Mouse (Mus musculus): Measurements from ENCODE around the gene Tm6sf2.

Gene Tm6sf2

DNA sequence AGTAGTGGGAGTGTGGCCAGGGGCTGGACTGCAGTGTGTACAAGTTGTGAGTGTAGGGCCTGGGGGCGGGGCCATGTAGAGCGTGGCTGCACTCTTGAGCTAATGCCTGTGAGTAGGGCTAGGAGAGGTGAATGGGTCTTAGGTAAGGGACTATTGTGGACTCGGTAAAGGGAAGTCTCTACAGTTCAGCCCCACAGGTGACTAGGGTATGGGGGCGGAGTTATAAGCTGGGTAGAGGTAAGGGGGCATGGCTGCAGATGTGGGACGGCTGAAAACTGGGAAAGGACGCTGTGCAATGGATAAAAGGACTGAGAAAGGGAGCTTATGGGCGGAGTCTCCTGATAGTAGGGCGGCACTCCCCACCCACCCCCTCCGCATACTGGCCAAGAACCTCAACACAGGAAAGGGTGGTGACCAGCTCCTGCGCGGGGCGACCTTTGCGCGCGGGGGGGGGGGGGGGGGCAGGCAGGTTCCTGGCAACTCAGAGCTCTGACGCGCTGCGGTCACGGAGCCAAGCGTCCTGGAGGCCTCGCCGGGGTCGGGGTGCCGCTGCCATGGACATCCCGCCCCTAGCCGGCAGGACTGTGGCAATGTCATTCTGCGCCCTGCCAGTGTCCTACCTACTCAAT, at the start of gene Tm6sf2:
TSS of gene Tm6sf2 (plus strand) at position 484 of the 629 bp plus-strand sequence.
- DNase-seq (ENCODE audit: low read depth, low spot score): peak; percentile 66

DNA sequence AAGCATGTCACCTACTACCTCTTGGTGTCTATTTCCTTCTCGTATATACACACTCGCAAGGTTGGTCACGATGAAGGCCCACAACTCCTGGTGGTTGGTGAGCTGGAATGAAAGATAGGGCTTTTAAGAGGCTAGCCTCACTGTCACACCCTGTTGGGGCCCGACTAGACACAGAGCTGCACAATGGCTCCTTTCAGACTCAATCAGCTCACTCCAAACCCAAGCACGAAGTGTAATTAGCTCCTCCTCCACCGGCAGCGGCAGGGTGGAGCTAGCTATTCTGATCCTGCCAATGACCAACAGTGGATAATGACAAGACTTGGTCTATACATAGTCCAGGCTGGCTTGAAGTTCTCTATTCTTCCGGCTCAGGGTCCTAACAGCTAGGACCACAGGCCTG, 49.1 kb upstream of the Tm6sf2 start:
- peak; percentile 35 for DNase-seq (ENCODE audit: low read depth, low spot score)

DNA sequence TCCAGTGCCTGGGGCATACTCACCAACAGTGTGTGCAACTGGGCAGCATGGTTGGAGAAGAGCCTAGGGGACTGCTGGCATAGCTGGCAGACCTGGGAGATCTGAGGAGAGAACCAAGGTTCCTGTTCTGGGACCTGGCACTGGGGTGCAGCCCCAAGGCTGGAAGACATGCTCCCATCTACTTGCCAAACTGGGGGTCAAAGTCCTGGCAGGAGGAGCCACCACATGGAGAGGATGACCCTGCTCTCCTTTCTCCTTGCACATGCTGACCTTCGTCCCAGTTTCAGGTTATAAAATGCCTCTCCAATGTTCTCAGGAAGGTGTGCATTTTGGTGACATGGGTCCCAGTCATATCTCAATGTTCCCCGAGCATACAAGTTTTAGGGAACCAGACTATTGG, 46.6 kb upstream of the Tm6sf2 start:
- no peak for DNase-seq (ENCODE audit: low read depth, low spot score)

- DNase-seq (ENCODE audit: low read depth, low spot score): no peak
These were observed 42.5 kb upstream of the Tm6sf2 start for GRCm38 (mm10) chr8:70030255-70030654.

DNA sequence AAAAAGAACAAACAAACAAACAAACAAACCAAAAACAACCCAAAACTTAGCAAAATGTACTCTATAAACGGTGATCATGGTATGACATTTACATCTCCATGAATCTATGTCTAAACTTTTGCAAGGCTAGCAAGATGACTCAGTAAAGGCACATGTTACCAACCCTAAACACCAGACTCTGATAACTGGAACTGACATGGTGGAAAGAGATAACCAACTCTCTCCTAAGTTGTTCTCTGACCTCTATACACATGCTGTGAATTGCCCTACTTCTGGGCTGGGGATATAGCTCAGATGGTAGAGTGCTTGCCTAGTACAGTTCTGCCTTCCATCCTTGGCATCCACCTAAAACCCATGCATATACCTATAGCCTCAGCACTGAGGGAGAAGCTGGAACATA, 34.7 kb upstream of the Tm6sf2 start:
- no peak for DNase-seq (ENCODE audit: low read depth, low spot score)

DNA sequence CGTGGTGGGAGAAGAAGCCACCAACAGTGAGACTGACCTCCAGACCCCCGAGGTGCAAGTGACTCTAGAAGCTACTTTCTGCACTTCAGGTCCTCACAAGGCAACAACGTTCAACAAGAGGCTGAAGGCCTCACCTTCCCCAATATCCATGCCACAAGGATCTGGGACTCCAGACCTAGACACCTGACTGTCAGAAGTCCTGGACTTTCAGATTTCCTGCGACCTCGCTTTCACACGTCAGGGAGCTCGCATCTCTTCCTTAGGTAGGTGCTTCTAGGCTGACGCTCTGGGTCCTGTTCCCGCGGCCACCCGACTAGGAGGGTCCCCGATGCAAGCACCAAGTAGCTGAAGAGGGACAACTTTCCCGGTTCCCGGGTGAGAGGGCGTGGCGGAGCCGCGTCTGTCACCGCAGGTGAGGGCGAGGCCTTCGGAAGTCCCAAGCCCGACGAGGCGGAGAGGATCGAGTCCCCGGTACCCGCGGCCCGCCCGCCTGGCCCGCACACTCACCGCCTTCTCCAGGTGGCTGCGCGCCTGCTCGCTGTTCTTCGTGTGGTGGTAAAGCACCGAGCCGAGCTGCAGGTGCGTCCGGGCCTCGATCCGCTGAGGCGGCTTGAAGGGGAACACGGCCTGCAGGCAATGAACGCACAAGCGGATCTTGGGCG, 30.7 kb upstream of the Tm6sf2 start:
- DNase-seq (ENCODE audit: low read depth, low spot score): peak; percentile 29

DNA sequence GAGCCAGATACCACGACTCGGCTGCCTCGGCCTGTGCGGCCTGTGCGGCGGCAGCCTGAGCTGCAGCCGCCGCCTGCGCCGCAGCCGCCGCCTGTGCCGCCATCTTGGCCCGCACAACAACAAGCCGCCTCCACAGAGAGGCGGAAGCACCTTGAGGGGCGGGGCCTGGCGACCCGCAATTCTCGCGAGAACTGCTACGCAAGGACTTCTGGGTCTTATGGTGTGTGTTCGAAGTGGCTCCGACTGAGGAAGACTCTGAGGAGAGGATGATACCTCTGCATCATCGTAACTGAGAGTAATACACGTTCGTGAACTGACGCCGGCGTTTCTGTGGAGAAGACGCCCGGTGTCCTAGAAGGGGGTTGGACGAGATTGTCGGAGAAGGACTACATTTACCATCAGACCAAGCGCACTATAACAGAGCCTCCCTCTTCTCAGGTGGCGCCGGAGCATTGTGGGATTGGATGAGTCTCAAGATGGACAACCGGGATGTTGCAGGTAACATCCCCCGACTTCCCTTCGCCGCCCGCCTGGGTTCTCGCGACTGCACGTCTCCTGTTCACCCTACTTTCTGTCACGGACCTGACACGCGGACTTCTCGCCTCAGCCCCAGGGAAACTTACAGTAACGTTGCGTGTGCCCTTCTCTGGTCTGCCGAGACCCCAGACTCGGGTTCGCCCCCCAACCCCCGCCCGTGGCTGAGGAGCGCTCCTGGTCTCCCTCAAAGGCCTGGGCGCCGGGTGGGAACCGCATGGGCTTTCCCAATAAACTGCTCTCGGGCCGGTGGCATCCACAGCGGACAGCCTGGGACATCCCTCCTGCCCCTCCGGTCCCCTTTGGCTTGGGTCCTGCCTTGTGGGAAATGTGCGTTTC, 29.9 kb upstream of the Tm6sf2 start, which contains the start of the genes Mau2 and Sugp1:
TSS of gene Mau2 (minus strand) at position 152 of the 873 bp plus-strand sequence.
TSS of gene Sugp1 (plus strand) at position 231 of the 873 bp plus-strand sequence.
- peak; percentile 99 for DNase-seq (ENCODE audit: low read depth, low spot score)

DNA sequence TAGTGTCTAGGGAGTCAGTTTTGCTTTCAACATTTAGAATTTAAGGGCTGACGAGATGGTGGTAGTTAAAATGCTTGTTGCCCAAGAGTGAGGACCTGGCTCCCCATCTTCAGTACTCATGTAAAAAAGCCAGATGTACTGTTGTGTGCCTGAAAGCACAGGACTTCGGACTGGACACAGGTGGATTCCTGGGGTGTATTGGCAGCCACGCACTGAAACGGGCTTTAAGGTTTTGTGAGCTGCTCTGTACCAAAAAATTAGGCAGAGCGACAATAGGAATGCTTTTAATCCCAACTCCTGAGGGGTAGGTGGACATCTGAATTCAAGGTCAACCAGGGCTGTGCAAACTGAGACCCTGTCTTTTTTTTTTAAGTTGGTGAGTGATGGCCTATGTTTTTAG, 28.7 kb upstream of the Tm6sf2 start:
- DNase-seq (ENCODE audit: low read depth, low spot score): no peak

- no peak for DNase-seq (ENCODE audit: low read depth, low spot score)
These were observed 23.1 kb upstream of the Tm6sf2 start for GRCm38 (mm10) chr8:70049662-70050061.

- peak; percentile 53 for DNase-seq (ENCODE audit: low read depth, low spot score)
These were observed 22.3 kb upstream of the Tm6sf2 start for GRCm38 (mm10) chr8:70050434-70050833.

GRCm38 (mm10) chr8:70057721-70058120, 15.0 kb upstream of the Tm6sf2 start:
- DNase-seq (ENCODE audit: low read depth, low spot score): no peak

DNA sequence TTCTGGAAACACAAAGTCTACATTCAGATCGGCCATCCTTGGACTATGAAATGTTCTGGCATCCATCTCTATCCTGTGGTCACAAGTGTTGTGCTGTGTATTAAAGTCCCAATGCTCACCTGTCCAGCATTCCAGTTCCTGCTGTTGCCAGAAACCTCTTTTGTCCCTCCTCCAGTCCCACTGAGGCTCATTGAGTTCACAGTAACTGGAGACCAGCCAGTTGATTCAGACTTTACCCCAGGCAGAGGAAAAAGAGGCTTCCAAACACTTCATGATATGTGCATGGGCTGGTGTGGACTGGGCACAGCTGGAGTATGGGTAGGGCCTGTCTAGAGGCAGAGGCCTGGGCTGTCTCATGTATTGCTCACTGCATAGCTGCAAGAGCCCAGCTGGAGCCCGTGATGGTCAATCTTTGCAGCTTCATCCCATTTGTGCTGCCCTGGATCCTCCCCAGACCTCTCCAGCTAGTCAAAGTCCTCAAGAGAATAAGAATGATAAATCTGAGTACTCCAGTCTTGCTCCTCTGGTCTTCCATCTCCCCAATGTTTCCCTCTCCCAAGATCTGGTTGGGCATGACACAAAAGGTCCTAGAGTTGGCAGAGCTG, 786 bp upstream of the Tm6sf2 start:
- no peak for DNase-seq (ENCODE audit: low read depth, low spot score)

GRCm38 (mm10) chr8:70073120-70073519, 396 bp downstream of the Tm6sf2 start:
- DNase-seq (ENCODE audit: low read depth, low spot score): no peak

DNA sequence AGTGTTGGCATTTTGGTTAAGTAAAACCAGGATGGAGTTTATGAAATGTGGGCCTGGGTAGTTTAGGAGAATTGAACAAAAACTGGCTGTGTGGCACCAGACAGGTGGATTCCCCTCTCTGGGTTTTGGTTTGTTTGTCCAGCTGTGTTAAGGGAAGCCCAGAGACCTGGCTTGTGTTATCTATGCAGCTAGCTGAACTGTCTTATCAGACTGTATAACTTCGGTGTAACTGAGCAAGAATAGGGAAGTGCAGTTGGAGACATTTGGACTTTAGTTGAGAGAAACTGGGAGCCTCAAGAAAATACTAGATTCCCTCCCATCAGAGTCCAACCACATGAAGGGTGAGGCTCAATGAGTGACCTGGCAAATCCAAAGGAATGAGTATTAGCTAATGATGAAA, 958 bp downstream of the Tm6sf2 start:
- DNase-seq (ENCODE audit: low read depth, low spot score): no peak

DNA sequence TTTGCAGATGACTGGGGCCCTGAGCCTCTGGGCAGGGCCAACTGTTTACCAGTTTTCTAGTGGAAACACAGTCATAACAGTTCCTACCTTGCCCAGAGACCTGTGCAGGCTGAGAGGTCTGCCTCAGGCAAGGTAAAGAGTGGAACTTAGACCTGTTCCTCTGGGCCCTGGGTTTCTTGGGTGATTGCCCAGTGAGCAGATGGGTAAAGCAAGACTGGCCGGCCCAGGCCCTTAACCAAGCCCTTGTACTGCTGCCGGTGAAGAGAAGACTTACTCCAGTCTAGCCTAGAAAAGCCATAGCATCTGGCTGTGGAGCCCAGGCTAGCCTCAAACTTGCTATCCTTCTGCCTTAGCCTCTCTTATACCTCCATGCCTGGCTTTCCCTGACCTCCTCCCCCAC, 9.3 kb downstream of the Tm6sf2 start:
- no peak for DNase-seq (ENCODE audit: low read depth, low spot score)

- DNase-seq (ENCODE audit: low read depth, low spot score): peak; percentile 59
These were observed 10.6 kb downstream of the Tm6sf2 start, which contains the start of gene Hapln4 for GRCm38 (mm10) chr8:70083285-70083684. Hapln4 (plus strand) TSS chr8:70083457.

GRCm38 (mm10) chr8:70084191-70085065, 11.7 kb downstream of the Tm6sf2 start:
- peak; percentile 46 for DNase-seq (ENCODE audit: low read depth, low spot score)

DNA sequence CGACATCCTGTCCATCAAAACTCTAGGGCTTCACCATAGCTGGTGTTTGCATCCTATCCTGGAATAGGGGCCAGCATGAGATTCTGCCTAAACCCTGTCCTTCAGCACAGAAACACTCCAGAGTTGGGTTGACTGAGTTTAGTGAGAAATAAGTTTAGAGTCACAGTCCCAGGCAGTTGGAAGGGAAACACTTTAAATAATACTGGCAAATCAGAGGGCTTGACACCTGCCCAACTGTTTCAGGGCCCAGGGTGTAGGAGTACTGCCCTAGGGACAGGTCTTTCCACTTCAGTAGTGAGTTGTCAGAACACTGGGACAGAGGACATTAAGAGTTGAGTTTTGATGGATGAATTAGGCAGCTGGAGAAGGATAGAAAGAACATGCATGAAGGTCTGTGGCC, 13.4 kb downstream of the Tm6sf2 start:
- DNase-seq (ENCODE audit: low read depth, low spot score): no peak

- DNase-seq (ENCODE audit: low read depth, low spot score): peak; percentile 60
These were observed 14.5 kb downstream of the Tm6sf2 start for GRCm38 (mm10) chr8:70087237-70087636.

DNA sequence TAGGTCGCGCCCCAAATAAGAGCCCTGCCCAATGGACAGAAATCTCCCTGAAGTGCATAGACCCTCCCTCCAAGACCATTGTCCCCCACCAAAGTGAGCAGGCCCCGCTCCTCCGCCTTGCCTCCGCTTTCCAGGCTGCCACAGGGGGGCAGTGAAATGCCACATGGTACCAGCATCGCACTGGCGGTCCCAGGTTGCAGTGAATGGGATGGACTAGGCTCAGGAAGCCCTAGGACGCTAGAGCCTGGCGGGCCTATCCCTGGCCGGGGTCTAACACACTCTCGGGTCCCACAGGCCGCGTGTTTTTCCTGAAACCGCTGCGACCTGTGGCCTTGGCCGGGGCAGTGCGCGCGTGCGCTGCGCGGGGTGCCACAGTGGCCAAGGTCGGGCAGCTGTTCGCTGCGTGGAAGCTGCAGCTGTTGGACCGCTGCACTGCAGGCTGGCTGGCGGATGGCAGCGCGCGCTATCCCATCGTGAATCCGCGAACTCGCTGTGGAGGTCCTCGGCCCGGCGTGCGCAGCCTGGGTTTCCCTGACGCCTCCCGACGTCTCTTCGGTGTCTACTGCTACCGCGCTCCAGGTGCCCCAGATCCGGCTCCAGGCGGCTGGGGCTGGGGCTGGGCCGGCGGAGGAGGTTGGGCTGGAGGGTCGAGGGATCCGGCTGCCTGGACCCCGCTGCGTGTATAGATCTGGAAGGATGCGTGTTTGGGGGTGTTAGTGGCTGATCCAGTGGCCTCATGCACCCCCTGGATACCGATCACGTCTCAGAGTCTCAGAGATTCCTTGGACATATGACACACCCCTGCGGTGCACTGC, 15.3 kb downstream of the Tm6sf2 start:
- DNase-seq (ENCODE audit: low read depth, low spot score): peak; percentile 76

All from ES-CJ7 (cell line).